ENCODE assay signal across 8 mouse cellular contexts in genomic region chr8:123126193-123126816, GRCm38 (mm10). TPM values are rescaled to one million over a fixed set of nuclear protein-coding genes. Genes with fewer than 3 reads are reported as not detected.
DNase-seq lines count a peak whose midpoint lies in the region; ATAC-seq and TF ChIP-seq lines count a peak whose summit lies in the region.

No protein-coding gene starts in this region.

- no peak overlapping the region for H3K27ac ChIP-seq in limb, embryonic 14.5 days (replicated peaks; ENCODE audit: low read depth, low read length)

- H3K36me3 ChIP-seq in limb, embryonic 14.5 days (ENCODE audit: control insufficient read depth, insufficient read depth, low read length) = no peaks in the 10 kb centered on the region

- DNase-seq in gastrocnemius, postnatal 14 days = peak; percentile 51
- no peak for DNase-seq in gastrocnemius, postnatal 4 days (ENCODE audit: low spot score in 2 of 2)
- peak; percentile 21 for DNase-seq in CD4-positive helper T cell, adult 2 months (ENCODE audit: low read depth, low spot score)
- peak; percentile 50 for DNase-seq in gastrocnemius, postnatal 25 days
- DNase-seq in limb, embryonic 14.5 days (ENCODE audit: low spot score) = no peak
- peak; percentile 41 for DNase-seq in retina, postnatal 1 day
- DNase-seq in left cerebral cortex, postnatal 4 days = no peak
- no peak for DNase-seq in frontal cortex, postnatal 10 days (ENCODE audit: low spot score in 2 of 2)

- 9% methylated on average over 19 of the region's 19 CpGs for WGBS in limb, embryonic 14.5 days

- H3K4me3 ChIP-seq in limb, embryonic 14.5 days (replicated peaks; ENCODE audit: low read length) = no peak overlapping the region

- intact Hi-C loops in gastrocnemius, postnatal 14 days (cut with DNase I; ENCODE audit: low total_unique reads) = no loop called here
- intact Hi-C loops in left cerebral cortex, postnatal 4 days (cut with DNase I) = no loop called here

- H3K4me1 ChIP-seq in limb, embryonic 14.5 days (ENCODE audit: control insufficient read depth, insufficient read depth, low read length) = peaks cover 5% of the 10 kb centered on the region; the same call in 1 of the 2 replicates

- no peaks in the 10 kb centered on the region for H3K27me3 ChIP-seq in limb, embryonic 14.5 days (ENCODE audit: control insufficient read depth, insufficient read depth, low read length)

- no peak overlapping the region for H3K9ac ChIP-seq in limb, embryonic 14.5 days (ENCODE audit: low read depth, low read length, severe bottlenecking)

- TF ChIP-seq POLR2A in limb, embryonic 14.5 days (IDR thresholded peaks at IDR 0.05; ENCODE audit: borderline replicate concordance, extremely low read depth, insufficient read depth, insufficient read length) = no peak

- peak; percentile 61 for ATAC-seq in limb, embryonic 14.5 days (ENCODE audit: low FRiP score, low read depth)

- no peaks in the 10 kb centered on the region for H3K9me3 ChIP-seq in limb, embryonic 14.5 days (ENCODE audit: control insufficient read depth, low read length)

- H3K4me2 ChIP-seq in limb, embryonic 14.5 days (replicated peaks; ENCODE audit: low read depth, low read length, severe bottlenecking) = no peak overlapping the region

RNA-seq across cellular contexts. Expression of gene Cpne7, which starts 9.1 kb away (rescaled TPM):
- under 1 TPM; 0.31 to 0.73 TPM for total RNA-seq in gastrocnemius, postnatal 14 days (2021)
- 1 to 10 TPM in 1 of 2 experiments, under 1 TPM in 1; 0.80 to 2.4 TPM for total RNA-seq in gastrocnemius, postnatal 4 days (2021)
- total RNA-seq in gastrocnemius, postnatal 25 days (2021) = under 1 TPM in 1 of 2 experiments, not detected in 1; 0.13 TPM
- 2.6 and 3.0 TPM in 2 replicates for polyA plus RNA-seq in limb, embryonic 14.5 days (2012; rRNA removed)
- 0.50 and 0.86 TPM in 2 replicates for polyA plus RNA-seq in limb, embryonic 14.5 days (2014; fragmentation: Nextera tagmentation; extraction: Ambion mirVana)
- 10 to 100 TPM; 39.2 to 59.4 TPM for total RNA-seq in left cerebral cortex, postnatal 4 days (2021)

RNA-seq across cellular contexts. Expression of gene Rpl13, which starts 24.2 kb away (rescaled TPM):
- 100 to 1,000 TPM; 517 to 627 TPM for total RNA-seq in gastrocnemius, postnatal 14 days (2021)
- total RNA-seq in gastrocnemius, postnatal 4 days (2021) = 100 to 1,000 TPM; 798 to 871 TPM
- total RNA-seq in gastrocnemius, postnatal 25 days (2021) = 100 to 1,000 TPM; 366 to 379 TPM
- polyA plus RNA-seq in limb, embryonic 14.5 days (2012; rRNA removed) = 2,823 and 3,226 TPM in 2 replicates
- polyA plus RNA-seq in limb, embryonic 14.5 days (2014; fragmentation: Nextera tagmentation; extraction: Ambion mirVana) = 1,836 and 1,953 TPM in 2 replicates
- 100 to 1,000 TPM; 539 to 588 TPM for total RNA-seq in left cerebral cortex, postnatal 4 days (2021)

RNA-seq across cellular contexts. Expression of gene Sult5a1, which starts 31.8 kb away (rescaled TPM):
- total RNA-seq in gastrocnemius, postnatal 14 days (2021) = 1 to 10 TPM; 5.7 to 6.9 TPM
- 10 to 100 TPM; 10.2 to 10.8 TPM for total RNA-seq in gastrocnemius, postnatal 4 days (2021)
- 1 to 10 TPM; 1.4 to 1.8 TPM for total RNA-seq in gastrocnemius, postnatal 25 days (2021)
- polyA plus RNA-seq in limb, embryonic 14.5 days (2012; rRNA removed) = 43.7 and 50.4 TPM in 2 replicates
- polyA plus RNA-seq in limb, embryonic 14.5 days (2014; fragmentation: Nextera tagmentation; extraction: Ambion mirVana) = 31.7 and 33.2 TPM in 2 replicates
- total RNA-seq in left cerebral cortex, postnatal 4 days (2021) = not detected

RNA-seq across cellular contexts. Expression of gene Dpep1, which starts 59.7 kb away (rescaled TPM):
- total RNA-seq in gastrocnemius, postnatal 14 days (2021) = 10 to 100 TPM; 11.8 to 20.9 TPM
- total RNA-seq in gastrocnemius, postnatal 4 days (2021) = 1 to 10 TPM; 4.7 to 9.6 TPM
- 10 to 100 TPM; 11.0 to 16.1 TPM for total RNA-seq in gastrocnemius, postnatal 25 days (2021)
- 5.1 TPM in 2 replicates for polyA plus RNA-seq in limb, embryonic 14.5 days (2012; rRNA removed)
- polyA plus RNA-seq in limb, embryonic 14.5 days (2014; fragmentation: Nextera tagmentation; extraction: Ambion mirVana) = 3.6 and 3.9 TPM in 2 replicates
- total RNA-seq in left cerebral cortex, postnatal 4 days (2021) = not detected

Comparison
In these comparisons a context has a peak if more than half of its experiments do, and no peak if none do; other contexts are left out.
1. DNase-seq: peak in gastrocnemius, postnatal 14 days (single experiment), CD4-positive helper T cell, adult 2 months (single experiment), gastrocnemius, postnatal 25 days (single experiment) and retina, postnatal 1 day (single experiment); none in gastrocnemius, postnatal 4 days (0 of 2), limb, embryonic 14.5 days (single experiment), left cerebral cortex, postnatal 4 days (single experiment) and frontal cortex, postnatal 10 days (0 of 2).
2. RNA of gene Cpne7, which starts 9.1 kb away (total RNA-seq): 39.2 to 59.4 TPM in left cerebral cortex, postnatal 4 days; 0.80 to 2.4 TPM in gastrocnemius, postnatal 4 days, 0.31 to 0.73 TPM in gastrocnemius, postnatal 14 days and 0.13 TPM in gastrocnemius, postnatal 25 days; every median in the first group is over 10 times any median in the second.